In the genomic region with DNA sequence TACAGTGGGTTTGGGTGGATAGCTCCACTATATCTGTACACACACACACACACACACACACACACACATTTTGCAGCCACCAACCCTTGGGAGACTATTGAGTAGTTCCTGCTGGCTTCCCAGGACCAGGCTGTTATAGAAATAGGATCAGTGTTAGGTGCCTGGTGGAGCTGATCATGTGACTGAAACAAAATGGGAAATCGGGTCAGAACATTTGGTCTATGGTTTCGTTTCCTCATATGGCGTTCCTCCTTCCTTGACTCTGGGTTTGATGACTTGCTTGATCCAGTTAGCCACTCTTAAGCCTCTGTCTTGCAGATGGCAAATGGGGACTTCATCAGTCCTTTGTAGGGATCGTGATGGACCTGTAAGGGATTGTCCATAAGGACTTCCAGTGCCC, we compare ENCODE assay signal across 15 mouse cellular contexts.
"Had no signal": no experiment of that assay in that cellular context is flagged by ENCODE, and none has a peak within 500 bp of the region (broad histone marks: within the 10 kb centered on the region; RNA-seq: fewer than 3 reads in every experiment).

No protein-coding gene starts in this region.

- H3K9ac ChIP-seq: liver, embryonic 13.5 days; liver, postnatal 0 days; lung, embryonic 15.5 days; neural tube, embryonic 12.5 days; stomach, embryonic 15.5 days had no signal

- DNase-seq: kidney, postnatal 10 days; kidney, postnatal 4 days; liver, embryonic 13.5 days; liver, postnatal 0 days; midbrain, embryonic 14.5 days; right cerebral cortex, postnatal 4 days; spleen, adult 18-20 months; thymus, adult 2 months; thymus, postnatal 25 days had no signal

- H3K27ac ChIP-seq: layer of hippocampus, adult 2 months; limb, embryonic 10.5 days; liver, embryonic 13.5 days; lung, embryonic 15.5 days; neural tube, embryonic 12.5 days; stomach, embryonic 15.5 days had no signal

- H3K36me3 ChIP-seq: limb, embryonic 10.5 days; liver, embryonic 13.5 days; lung, embryonic 15.5 days; neural tube, embryonic 12.5 days; stomach, embryonic 15.5 days had no signal

- H3K9me3 ChIP-seq: limb, embryonic 10.5 days; liver, embryonic 13.5 days; lung, embryonic 15.5 days; neural tube, embryonic 12.5 days; stomach, embryonic 15.5 days had no signal

- ATAC-seq: intestine, embryonic 16.5 days; liver, postnatal 0 days had no signal

- H3K4me2 ChIP-seq: liver, embryonic 13.5 days; lung, embryonic 15.5 days; neural tube, embryonic 12.5 days; stomach, embryonic 15.5 days had no signal

- H3K27me3 ChIP-seq: liver, embryonic 13.5 days; lung, embryonic 15.5 days; neural tube, embryonic 12.5 days; stomach, embryonic 15.5 days had no signal

- H3K4me1 ChIP-seq: limb, embryonic 10.5 days; liver, embryonic 13.5 days; lung, embryonic 15.5 days; neural tube, embryonic 12.5 days; stomach, embryonic 15.5 days had no signal

- H3K4me3 ChIP-seq: layer of hippocampus, adult 2 months; limb, embryonic 10.5 days; liver, embryonic 13.5 days; lung, embryonic 15.5 days; neural tube, embryonic 12.5 days; stomach, embryonic 15.5 days had no signal
